Mouse (Mus musculus) brain, embryonic 14.5 days (tissue): ENCODE measurements at regions not wholly inside any gene's neighbourhood (a gene's known extent, or its start where the extent isn't known, plus 50 kb on each side); places are given as distances from the start of the nearest gene placed in this dataset.

Source experiments
- DNase-seq: peaks from one replicate; pipeline ENCODE4 v3.0.0-alpha.2; 2011; ENCODE audit warnings: low read depth
- CTCF ChIP-seq: fragments of 200-500 bp; IDR thresholded peaks from 2 replicates; pipeline ENCODE4 v1.5.1; 2012; ENCODE audit warnings: inconsistent platforms, mild to moderate bottlenecking, moderate library complexity, borderline replicate concordance; ENCODE audit not compliant: insufficient read depth, insufficient read length; ENCODE audit errors: extremely low read depth
- POLR2A ChIP-seq: fragments of 200-500 bp; IDR thresholded peaks from 2 replicates; pipeline ENCODE4 v1.6.1; 2012; ENCODE audit warnings: mild to moderate bottlenecking, inconsistent platforms, borderline replicate concordance; ENCODE audit not compliant: poor library complexity, insufficient read depth, insufficient read length, severe bottlenecking; ENCODE audit errors: extremely low read depth

DNA sequence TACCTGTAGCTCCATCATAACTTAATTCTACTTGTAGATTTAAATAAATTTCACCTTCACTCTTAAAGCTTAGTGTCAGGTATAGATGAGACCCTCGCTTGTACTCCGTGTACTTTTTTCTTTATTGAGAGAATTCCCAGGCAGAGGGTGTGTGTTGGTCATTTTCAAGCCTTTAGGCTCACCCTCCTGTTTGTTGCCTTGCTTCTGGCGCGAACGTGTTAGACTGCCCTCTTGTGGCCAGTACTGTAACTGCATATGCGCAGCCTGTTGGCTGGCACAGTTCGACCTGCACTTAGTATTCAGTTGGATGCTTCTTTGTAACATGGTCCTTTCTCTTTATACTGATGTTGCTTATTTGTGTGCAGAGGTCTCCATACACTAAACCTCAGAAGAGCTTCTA lies 74.1 kb upstream of the Arrdc4 start:
- peak; percentile 86 for DNase-seq
- TF ChIP-seq POLR2A (no peak), CTCF (peak; percentile 97)

DNA sequence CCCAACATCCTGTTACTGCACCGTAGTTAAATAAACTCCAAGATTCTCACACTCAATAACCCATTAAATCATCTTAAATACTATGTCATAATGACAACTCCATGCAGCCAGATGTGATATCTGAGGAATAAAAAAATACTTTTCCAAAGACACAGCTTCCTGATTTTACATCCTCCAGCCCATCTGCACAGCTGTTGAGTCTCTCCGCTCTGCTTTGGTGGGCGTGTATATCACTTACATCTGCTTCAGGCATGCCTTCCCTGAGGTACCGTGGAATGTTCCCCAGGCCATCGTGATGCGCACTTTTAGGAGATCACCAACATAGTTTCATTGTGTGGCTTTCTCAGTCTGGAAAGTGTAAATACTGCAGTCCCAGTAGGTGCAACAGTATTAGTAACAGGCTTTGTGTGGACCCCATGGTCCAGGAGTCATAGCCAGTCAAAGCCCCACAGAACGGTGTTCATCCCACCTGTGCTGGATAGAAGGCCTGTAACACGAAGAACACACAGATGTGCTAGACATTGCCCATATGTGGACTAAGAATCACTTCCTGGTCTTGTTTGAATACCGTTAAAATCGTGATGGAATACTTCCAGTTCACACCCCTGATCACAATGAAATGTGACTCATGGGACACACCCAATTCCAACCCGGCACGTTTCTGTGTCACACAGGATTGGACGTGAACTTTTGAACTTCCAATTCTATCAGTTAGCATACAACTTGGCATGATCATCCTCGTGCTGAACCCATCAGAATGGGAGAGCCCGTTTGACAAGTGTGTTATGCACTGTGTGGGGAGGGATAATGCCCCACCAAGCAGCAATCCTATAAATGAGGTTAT lies 66.0 kb upstream of the Arrdc4 start:
- TF ChIP-seq CTCF, result no peak
- TF ChIP-seq POLR2A, result no peak
- no peak for DNase-seq

- TF ChIP-seq CTCF (no peak), POLR2A (no peak)
- no peak for DNase-seq
Measured at GRCm38 (mm10) chr7:68809782-68810181, 60.7 kb upstream of the Arrdc4 start.
